Mouse (Mus musculus) 3134 (cell line): Measurements from ENCODE around the gene Fam129a.

Source experiments
- DNase-seq: peaks from one replicate; pipeline ENCODE4 v3.0.0-alpha.2; 2011; ENCODE audit warnings: low spot score; ENCODE audit not compliant: insufficient read length; ENCODE audit errors: extremely low read depth

The Fam129a gene

DNA sequence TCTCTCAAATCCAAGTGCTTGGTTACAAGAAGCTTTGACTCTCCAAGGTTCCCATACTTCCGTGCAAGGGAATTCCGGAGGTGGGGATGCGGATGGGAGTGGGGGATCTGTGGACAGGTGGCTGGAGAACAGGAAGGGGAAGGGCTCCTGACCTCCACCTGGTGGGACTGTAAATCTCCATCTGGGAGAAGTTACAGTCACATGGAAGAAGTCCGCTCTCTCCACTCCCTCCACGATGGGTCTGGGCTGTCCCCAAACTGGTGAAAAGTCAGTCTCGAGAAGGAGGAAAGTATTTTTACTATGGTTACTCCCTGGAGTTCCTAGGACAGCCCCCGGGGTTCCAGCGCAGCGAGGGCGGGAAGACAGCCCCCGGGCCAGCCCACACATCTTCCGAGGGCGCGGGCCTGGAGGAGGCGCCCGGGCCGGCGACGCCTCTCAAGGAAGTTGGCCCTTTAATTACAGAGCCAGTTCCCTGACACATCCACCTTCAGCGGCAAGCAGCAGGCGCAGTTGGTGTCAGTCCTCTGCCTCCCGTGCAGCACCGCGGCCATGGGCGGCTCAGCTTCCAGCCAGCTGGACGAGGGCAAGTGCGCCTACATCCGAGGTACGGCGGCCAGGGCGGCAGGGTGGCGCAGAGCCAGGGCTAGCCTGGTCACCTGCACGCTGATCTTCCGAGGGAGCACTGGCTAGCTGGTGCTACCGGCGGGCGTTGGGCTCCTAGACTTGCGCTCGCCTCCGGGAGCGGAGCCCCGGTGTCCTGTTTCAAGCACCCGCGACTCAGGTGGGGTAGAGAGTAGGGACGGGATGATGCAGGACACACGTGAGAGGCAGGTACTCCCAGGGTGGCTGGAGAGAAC is at the start of gene Fam129a:
Gene Fam129a, plus strand, starts transcription at position 206 of the 857 bp plus-strand sequence.
- no peak for DNase-seq

DNA sequence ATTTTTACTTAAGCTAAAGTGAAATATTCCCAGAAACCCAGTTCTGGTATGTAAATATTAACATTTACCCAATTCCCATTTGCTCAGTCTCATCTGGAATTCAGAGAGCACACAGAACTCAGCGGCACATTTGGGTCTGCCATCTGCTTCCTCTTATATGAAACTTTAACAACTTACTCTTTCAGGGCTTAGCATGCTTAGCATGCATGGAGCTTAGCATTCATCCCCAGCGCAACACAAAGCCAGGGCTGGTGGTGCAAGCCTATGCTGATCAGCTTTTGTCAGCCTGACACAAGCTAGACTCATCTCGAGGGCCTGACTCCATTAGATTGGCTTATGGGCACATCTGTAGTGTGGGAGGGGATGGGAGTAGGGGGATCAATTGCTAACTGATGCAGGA is 44.3 kb upstream of the Fam129a start:
- no peak for DNase-seq

DNA sequence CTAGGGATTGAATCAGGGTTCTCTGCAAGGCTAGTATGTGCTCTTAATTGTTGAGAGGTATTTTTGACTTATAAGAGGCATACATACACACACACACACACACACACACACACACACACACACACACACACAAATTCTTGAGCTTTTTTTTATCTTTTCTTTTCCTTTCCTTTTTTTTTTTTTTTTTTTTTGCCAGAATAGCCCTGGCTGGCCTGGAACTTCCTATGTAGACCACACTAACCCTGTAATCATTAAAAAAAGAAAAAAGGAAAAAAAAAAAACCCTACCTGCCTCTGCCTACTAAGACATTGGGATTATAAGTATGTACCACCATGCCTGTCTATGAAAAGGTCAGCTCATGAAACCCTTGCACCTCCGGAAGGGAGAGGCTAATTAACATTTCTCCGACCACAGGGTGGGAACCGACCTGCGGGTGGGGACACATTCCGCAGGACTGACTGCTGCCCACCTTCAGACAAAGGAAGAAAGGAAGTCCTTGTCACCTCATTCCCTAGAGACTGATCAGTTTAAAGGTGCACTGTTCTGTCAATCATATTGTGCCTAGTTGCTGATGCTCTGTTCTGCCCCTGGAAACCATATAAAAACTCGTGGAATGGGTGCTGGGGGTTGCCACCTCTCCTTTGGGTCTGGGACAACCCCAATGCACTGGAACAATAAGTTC is 27.0 kb upstream of the Fam129a start:
- DNase-seq: no peak

DNA sequence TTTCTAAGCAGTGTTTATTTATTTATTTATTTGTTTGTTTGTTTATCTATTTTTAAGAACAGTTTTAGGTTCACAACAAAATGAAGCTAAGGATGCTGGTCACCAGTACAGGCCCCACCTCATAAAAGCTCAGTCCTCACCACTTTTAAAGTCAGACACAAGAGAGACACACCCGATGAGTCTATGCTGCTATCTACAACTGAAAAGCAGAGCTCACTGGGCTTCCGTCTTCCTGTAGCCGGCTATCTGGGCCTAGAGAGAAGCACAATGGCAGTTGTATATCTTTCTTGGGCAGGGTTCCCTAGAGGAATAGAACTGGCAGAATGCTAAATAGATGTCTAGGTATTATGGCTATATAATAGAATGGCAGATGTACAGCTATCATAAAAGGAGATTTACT is 26.4 kb upstream of the Fam129a start:
- no peak for DNase-seq

DNA sequence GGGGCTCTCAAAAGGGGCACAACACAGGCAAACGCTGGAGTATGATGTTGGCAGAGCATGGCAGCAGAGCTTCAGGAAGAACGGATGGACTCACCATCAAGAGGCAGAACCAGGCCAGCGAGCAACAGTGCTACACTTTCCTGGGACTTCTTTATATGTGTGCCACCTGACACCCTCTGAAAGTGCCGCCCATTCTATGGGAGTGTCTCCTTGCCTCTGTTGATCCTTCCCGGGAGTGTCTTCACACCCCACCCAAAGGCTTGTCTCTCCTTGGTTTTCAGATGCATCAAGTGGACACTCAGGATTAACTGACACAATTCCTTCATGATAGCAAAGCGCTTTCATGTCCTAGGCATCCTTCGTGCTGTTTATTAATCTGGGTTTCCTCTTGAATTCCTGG is 25.4 kb upstream of the Fam129a start:
- no peak for DNase-seq

DNA sequence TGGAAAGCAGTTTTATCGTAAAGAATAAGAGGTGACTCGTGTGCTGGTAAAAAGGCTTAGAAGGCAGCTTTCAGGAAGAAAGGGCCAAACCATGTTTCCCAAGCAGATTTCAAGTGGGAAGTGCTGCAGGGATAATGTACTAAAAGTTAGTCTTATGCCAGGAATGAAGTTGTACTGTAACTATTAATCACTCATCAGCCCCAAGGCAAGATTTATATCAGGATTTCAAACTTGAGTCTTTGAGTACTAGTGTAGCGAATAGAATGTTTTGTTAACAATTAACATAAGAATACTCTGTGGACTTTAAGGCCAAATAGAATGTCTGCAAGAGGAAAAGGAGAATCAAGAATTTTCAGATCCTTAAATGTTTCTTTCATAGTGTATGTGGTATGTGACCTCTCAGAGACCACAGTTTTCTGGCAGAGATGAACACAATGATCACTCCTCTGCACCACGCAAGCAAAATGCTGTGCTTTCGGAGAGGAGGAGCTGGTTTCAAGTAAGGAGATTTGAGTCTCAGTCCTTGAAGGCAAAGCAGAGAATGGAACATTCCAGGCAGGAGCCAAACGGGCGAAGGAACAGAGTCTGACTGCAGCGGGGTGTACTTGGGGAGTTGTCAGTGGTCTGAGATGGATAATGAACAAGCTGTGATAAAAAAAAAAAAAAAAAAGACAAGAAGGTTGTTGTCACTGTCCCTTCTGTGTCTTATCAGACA is 21.9 kb upstream of the Fam129a start:
- no peak for DNase-seq

DNA sequence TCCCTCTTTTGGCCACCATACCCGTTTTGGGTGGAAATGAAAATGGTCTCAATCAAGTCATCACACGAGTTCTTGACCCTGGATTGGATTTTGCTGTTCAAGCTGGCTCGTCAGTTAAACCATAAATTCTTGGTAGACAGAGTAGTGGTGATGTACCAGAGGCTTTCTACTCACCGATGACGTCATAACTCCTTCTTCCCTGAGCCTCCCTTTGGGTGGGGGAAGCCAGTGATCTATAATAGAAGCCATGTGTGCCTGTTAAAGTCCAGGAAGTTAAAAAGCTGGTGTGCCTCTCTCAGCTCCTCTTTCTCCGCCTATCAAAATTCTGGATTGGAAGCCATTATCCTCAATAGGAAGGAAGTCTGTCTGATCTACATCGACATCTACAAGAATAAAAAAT is 21.2 kb upstream of the Fam129a start:
- DNase-seq: no peak

DNA sequence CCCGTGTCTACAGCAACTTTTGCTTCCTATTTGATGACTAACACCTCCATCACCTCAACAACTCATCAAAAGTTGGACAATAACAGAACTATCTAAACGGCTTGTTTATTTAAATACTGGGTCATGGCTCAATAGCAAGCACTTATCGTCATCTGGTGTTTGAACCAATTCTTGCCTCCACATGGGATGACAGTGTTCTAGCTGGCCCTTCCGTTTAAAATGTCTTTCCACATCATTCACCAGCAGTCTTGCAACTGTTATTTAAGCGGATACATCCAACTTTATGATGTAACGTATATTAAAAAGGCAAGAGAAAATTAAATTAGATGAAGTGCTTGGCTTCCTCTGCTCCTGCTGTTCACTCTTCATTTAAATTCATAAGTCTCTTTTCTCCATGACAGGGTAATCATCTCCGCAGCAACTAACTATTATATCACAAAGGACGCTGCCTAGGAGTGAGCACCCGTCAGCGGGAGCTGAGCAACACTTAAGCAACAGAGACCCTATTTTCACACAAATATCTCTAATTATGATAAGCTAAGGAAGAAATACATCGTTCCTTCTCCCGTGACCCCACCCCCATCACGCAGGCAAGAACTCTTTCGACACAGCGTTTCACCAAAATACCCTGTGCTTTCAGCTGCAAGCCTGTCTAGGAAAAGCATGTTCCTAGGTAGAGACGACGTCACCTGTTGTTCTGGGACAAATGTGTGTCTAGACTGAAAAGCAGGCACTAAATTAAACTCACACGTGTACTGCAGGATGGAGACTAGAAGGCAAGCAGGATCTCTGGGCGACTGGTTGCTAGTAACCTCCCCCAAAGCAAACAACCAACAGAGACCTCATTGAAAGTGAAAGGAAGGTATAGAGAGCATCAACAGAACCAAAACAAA is 20.2 kb upstream of the Fam129a start:
- DNase-seq: no peak

DNA sequence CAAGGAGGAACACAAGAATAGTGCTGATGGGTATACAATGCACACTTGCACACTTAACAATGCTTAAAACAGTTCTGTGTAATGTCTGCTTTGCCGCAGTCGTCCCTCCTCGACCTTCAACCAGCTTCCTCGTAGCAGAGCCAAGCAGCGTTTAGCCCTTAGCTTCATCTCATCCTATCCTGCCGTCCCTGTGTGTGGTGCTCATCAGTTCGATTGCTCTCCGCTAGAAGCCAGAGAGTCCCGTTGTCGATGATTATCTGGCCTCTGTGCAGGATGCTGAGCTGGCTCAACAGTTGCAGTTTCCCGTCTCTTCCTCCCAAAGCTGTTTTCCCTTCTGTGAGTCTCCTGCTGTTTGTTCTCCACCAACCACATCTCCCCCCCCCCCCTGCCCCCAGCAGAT is 10.4 kb upstream of the Fam129a start:
- DNase-seq: no peak

DNA sequence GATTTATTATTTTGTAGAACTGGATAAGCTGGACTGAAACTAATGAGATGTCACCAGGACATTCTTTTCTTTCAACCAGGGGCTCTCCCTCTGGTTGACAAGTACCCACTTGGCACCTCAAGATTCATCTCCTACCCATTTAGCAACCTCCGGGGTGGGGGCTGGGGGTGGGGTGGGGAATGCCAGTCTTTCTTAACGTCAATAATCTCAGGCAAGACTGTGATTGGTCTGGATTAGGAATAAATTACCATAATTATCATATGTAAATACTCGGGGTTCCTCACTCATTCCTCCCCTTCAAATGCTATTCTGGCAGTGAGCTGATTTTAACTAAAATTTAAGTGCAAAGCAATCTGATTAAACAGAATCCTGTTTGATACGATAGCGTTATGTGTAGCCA is 7.6 kb upstream of the Fam129a start:
- no peak for DNase-seq

DNA sequence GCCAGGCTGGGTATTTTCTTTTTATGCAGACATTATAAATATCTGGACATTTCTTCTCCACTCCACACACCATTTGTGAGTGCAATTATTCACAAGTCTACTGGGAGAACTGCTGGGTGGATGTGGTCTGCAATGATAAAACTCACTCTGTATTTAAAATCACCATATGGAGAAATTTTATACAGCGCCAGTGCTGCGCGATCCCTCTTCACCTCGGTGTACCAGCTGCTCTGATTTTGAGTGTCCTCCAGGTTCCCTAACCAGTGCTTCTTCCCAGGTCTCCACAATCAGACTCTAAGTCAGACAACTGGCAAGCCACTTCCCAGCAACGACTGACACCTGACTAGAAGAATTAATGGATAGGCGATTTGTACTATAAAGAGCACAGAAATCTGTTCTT is 7.1 kb upstream of the Fam129a start:
- DNase-seq: no peak

DNA sequence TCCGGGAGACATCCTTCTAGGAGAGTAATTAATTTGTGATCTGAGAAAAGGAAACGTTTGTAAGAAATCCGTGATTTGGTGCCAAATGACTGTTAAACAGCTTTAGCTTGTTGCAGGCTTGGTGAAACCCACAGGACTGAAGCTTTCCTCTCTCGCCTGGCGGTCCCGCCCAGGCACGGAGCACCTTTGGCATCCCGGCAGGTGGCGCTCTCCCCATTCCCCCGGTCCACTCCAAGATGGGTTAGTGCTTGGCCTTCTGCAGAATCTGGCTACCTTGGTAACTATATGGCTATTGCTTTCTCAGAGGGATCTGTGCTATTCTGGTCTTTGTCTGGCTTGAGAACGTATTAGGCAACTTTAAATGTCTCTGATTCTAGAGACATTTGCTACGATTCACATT is 6.6 kb upstream of the Fam129a start:
- DNase-seq: peak; percentile 74

DNA sequence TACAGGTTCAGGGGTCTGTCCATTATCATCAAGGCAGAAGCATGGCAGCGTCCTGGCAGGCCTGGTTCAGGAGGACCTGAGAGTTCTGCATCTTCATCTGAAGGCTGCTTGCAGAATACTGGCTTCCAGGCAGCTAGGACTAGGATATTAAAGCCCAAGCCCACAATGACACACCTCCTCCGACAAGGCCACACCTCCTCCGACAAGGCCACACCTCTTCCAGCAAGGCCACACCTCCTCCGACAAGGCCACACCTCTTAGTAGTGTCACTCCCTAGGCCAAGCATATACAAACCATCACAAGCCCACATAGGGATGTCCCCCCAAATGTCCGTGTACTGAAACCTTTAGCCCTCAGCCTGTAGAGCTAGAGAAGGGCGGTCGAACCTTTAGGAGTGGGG is 2.3 kb upstream of the Fam129a start:
- DNase-seq: no peak

DNA sequence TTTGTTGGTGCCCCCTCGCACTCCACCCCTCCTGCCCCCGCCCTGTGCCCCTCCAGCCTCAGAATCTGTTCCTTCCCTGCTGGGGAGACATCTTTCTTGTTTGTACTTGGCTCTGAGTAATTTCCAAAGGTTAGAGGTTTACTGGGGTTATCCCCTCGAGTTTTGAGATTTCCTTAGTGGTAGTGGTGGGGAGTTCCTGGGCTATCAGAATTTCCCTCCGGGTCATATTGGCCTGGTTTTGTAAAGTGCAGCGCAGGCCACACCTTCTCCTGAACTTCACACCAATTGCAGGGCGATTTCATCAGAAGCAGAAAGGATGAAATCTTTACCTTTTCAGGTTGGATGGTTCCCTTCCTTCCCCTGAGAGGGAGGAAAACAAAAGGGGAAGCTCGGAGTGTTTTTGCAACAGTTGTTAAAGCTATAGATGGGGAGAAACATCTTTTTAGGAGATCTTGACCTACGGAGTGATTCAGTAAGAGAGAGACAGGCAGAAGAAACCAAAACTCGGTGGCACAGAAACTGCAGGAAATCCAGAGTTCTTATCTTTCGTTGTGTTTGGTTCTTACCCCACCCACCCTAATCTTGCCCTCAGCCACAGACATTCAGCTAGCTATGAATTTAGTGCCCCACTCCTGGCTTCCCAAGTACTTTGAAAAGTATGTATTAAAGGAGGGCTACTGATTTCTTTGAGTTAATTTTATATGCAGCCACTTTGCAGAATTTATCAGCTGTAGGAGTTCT is 1.0 kb downstream of the Fam129a start:
- no peak for DNase-seq

DNA sequence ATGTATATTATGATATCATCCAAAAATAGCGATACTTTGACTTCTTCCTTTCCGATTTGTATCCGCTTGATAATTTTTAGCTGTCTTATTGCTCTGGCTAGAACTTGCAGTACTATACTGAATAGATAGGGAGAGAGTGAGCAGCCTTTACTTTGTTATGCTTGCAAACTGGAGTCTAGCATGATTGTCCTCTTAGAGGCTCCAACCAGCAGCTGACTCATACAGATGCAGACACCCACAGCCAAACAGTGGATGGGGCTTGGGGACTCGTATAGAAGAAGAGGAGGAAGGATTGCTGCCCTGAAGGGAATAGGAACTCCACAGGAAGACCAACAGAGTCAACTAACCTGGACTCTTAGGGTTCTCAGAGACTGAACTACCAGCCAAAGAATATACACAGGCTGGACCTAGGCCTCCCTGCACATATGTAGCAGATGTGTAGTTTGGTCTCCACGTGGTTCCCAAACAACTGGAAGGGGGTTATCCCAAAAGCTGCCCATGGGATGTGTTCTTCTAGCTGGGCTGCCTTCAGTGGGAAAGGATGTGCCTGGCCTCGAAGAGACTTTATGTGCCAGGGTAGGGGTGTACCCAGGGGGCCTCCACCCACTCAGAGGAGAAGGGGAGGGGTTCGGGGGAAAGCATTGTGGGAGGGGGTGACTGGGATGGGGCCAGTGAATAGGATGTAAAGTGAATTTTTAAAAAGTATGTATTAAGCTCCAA is 1.8 kb downstream of the Fam129a start:
- DNase-seq: no peak

DNA sequence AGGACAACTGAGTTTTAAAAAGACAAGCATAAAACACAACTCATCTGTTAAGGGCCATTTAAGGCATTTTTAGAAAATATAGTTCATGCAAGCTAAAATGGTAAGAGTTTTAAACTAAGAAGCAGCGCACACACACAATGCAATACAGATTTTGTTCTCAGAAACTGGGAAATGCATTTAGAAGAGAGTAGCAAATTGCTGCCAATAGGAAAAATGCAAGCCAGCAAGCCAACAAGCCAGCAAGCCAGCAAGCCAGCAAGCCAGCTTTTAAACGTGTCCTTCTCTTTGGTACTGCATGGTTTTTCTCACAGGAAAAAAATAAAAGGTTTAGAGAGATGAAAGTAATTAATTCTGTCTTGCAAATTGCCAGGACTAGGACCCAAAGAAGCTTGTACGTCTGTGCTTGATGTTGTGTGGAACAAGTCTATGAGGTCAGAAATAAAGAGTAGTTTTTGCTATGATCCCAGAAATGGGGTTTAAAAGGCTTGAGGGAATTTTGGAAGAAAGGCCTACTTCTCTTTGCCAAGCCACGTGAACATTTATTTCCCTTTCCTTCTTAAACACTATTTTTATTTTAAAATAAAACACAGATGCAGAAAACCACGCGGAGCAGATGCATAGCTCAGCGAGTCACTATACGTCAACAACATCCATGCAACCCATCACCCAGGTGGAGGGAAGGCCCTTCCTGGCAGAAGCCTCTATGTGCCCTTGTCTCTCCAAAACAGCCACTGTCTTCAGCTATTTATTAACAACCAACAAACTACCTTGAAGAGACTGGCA is 9.4 kb downstream of the Fam129a start:
- no peak for DNase-seq

DNA sequence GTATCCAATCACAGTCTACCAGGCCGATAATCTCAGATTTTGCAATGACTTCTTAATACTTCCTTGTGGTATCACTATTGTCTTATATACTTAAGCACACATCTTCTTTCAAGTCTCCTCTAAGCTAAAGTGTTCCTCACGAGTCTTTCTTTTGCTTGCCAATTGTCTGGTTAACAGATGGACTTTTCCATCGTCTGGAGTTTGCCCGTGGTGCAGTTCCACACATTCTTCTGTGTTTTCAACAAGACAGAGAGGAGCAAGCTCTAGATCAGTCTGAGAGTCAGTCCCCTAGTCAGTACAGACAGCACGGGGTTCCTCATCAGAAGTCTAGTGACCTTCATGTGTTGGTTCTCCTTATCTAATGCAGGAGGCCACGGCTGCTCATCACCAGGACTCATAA is 10.5 kb downstream of the Fam129a start:
- DNase-seq: no peak

DNA sequence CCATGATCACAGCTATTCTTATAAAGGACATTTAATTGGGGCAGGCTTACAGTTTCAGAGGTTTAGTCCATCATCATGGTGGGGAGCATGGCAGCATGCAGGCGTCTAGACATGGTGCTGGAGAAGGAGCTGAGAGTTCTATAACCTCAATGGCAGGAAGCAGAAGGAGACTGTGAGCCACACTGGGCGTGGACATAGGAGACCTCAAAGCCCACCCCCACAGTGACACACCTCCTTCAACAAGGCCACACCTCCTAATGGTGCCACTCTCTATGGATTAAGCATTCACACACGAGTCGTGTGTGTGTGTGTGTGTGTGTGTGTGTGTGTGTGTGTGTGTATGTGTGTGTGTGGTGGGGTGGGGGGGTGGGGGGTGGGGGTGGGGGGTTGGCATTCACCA is 11.0 kb downstream of the Fam129a start:
- no peak for DNase-seq
